Mouse (Mus musculus) limb, embryonic 11.5 days (tissue): ENCODE data around the gene Hnrnpll. TPM values are rescaled to one million over a fixed set of nuclear protein-coding genes. Genes with fewer than 3 reads are reported as not detected.

Experiments
- ATAC-seq: fragments of 200-750 bp; cut with Nextera tagmentation; 2 replicates; pipeline ENCODE4 v1.8.0; 2017; ENCODE audit warnings: low read depth; ENCODE audit not compliant: insufficient number of reproducible peaks, low FRiP score, low TSS enrichment
- DNase-seq: peaks from one replicate; pipeline ENCODE4 v3.0.0-alpha.2; 2015; ENCODE audit warnings: low spot score
- H3K27ac ChIP-seq: fragments of 300-500 bp; sonication (generic); replicated peaks from 2 replicates; pipeline ENCODE4 v1.5.1; 2014; ENCODE audit warnings: low read depth, mild to moderate bottlenecking, low read length
- H3K27me3 ChIP-seq: fragments of 300-500 bp; sonication (generic); 2 replicates; pipeline ENCODE4 v1.6.1; 2014; ENCODE audit warnings: mild to moderate bottlenecking, low read length, mixed read lengths; ENCODE audit not compliant: control insufficient read depth, insufficient read depth
- H3K36me3 ChIP-seq: fragments of 300-500 bp; sonication (generic); 2 replicates; pipeline ENCODE4 v1.6.1; 2014; ENCODE audit warnings: mild to moderate bottlenecking, low read length, moderate library complexity, mixed read lengths; ENCODE audit not compliant: control insufficient read depth, insufficient read depth
- H3K4me1 ChIP-seq: fragments of 300-500 bp; sonication (generic); 2 replicates; pipeline ENCODE4 v1.6.1; 2014; ENCODE audit warnings: low read length, mixed read lengths; ENCODE audit not compliant: control insufficient read depth, insufficient read depth
- H3K4me2 ChIP-seq: fragments of 300-500 bp; sonication (generic); 2 replicates; pipeline ENCODE4 v1.6.1; 2014; ENCODE audit warnings: low read depth, mild to moderate bottlenecking, moderate library complexity; ENCODE audit not compliant: severe bottlenecking
- H3K4me3 ChIP-seq: fragments of 300-500 bp; sonication (generic); 2 replicates; pipeline ENCODE4 v1.5.1; 2014; ENCODE audit warnings: low read depth, low read length
- H3K9ac ChIP-seq: fragments of 300-500 bp; sonication (generic); 2 replicates; pipeline ENCODE4 v1.6.1; 2014; ENCODE audit warnings: mild to moderate bottlenecking, low read length
- H3K9me3 ChIP-seq: fragments of 300-500 bp; sonication (generic); 2 replicates; pipeline ENCODE4 v1.6.1; 2016; ENCODE audit warnings: low read length; ENCODE audit not compliant: control insufficient read depth
- WGBS: fragments of 180-500 bp; shearing (Covaris S2); extraction: QIAGEN DNeasy Blood & Tissue Kit; methylation state at CpG from one replicate; pipeline ENCODE4 v1.1.7; 2014; 5-methylcytosine and 5-hydroxymethylcytosine counted together
- polyA plus RNA-seq: library from polyadenylated mRNA; unstranded; fragments of >200 nt; fragmentation: Nextera tagmentation; extraction: Ambion mirVana; gene quantifications from 2 replicates; pipeline ENCODE4 v1.2.1, GENCODE M21; 2014

The Hnrnpll gene
- polyA plus RNA-seq, 1 experiment from 2014 or later = 118 TPM

DNA sequence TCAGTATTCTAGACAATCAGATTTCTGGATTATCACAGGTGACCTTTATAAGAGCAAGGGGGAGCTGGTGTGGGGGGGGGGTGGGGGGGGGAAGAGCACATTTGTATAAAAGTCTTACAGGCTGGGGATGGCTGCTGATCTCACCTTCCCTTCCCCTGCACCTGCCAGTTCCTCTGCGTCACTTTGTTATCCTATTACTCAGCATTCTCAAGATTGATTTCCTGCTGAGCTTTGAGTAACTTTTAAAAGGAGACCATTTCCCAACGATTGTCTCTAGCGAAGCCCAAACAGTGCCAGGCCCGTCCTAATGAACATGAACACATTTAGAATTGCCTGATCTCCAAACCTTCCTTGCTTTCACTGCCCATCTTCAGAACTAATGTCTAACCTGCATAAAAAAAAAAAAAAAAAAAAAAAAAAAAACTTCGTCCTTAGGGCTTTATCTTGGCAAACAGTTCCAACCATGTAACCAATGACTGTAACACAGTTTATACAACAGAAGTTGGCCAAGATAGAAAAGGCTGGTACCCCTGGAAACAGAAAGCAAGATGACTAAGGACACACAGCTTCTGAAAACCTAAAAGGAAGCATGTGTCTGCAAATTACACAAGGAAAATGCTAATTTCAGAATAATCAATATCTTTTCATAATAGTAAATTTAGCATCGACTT is 29.9 kb upstream of the Hnrnpll start:
- ATAC-seq = no peak
- no peaks in the 10 kb centered on the region for H3K36me3 ChIP-seq
- H3K9me3 ChIP-seq = no peaks in the 10 kb centered on the region
- H3K27me3 ChIP-seq = no peaks in the 10 kb centered on the region
- no peak for DNase-seq
- H3K4me1 ChIP-seq = peaks cover 5% of the 10 kb centered on the region
- no peak overlapping the region for H3K9ac ChIP-seq
- no peak overlapping the region for H3K4me2 ChIP-seq
- H3K4me3 ChIP-seq = no peak overlapping the region
- H3K27ac ChIP-seq = no peak overlapping the region
- WGBS = 66% methylated on average over 6 of the region's 6 CpGs

DNA sequence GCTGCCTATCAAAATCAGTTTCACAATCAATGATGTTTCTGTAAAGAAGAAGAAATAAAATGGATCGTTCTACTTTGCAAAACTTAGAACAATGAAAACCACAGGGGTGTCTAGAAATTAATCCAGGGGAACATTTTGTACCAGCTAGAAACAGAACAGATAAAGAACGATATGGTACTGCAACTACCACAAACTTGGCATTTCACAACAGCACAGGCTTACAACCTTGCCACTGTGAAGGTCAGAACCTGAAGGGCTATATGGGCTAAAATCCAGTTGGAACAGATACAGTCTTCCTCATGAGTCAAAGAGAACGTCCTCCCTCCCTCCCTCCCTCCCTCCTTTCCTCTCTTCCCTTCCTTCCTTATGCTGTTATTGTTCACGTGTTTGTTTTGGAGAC is 28.4 kb upstream of the Hnrnpll start:
- DNase-seq (no peak), ATAC-seq (no peak)
- no peaks in the 10 kb centered on the region for H3K4me1 ChIP-seq
- no peak overlapping the region for H3K4me3 ChIP-seq
- 86% methylated on average over 4 of the region's 4 CpGs for WGBS
- H3K36me3 ChIP-seq = no peaks in the 10 kb centered on the region
- no peaks in the 10 kb centered on the region; the same call in 1 of the 2 replicates for H3K9me3 ChIP-seq
- H3K27me3 ChIP-seq = no peaks in the 10 kb centered on the region
- no peak overlapping the region for H3K27ac ChIP-seq
- H3K9ac ChIP-seq = no peak overlapping the region
- H3K4me2 ChIP-seq = no peak overlapping the region

DNA sequence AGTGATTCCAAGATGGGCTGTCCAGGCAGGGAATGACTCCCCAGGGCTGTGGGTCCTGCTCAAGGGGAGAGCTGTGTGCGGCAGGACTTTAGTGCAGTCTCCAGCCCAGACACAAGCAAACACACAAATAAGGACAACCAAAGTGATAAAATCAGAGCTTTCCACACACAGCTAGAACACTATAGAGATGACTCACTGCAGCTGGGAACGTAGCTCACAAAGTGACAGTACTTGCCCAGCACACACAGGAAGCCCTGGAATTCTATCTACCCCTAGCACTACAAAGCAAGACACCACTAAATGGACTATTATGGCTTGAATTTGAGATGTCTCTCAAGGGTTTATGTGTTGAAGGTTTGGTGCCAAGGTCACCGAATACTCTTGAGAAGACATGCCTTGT is 26.0 kb upstream of the Hnrnpll start:
- no peak overlapping the region for H3K4me3 ChIP-seq
- no peak overlapping the region for H3K4me2 ChIP-seq
- H3K9ac ChIP-seq = no peak overlapping the region
- WGBS = 90% methylated on average over 3 of the region's 3 CpGs
- H3K27ac ChIP-seq = no peak overlapping the region
- ATAC-seq (no peak), DNase-seq (no peak)
- no peaks in the 10 kb centered on the region; the same call in 1 of the 2 replicates for H3K9me3 ChIP-seq
- H3K27me3 ChIP-seq = no peaks in the 10 kb centered on the region
- H3K36me3 ChIP-seq = no peaks in the 10 kb centered on the region
- no peaks in the 10 kb centered on the region for H3K4me1 ChIP-seq

DNA sequence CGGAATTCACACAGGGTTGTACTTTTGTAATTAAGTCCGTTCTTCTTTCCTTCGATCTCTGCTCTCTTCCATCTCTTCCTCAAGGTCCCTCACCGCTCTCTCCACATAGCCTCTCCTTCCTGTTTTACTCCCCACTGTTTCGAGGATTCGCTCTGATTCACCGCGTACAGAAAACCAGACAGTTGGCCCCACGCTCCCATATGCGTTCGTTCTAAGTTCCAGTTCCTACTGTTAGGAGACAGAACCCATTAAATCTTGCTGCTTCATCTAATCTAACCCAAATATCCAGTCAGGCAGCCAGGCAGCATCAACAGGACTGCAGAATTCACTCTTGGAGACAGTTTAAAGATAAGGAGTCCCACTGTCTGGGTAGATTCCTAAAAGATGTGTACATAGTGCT is 24.5 kb upstream of the Hnrnpll start:
- no peaks in the 10 kb centered on the region for H3K4me1 ChIP-seq
- H3K27ac ChIP-seq = no peak overlapping the region
- WGBS = 94% methylated on average over 11 of the region's 11 CpGs
- DNase-seq (no peak), ATAC-seq (no peak)
- H3K27me3 ChIP-seq = no peaks in the 10 kb centered on the region
- H3K36me3 ChIP-seq = no peaks in the 10 kb centered on the region
- H3K4me3 ChIP-seq = no peak overlapping the region
- no peak overlapping the region for H3K4me2 ChIP-seq
- no peaks in the 10 kb centered on the region; the same call in 1 of the 2 replicates for H3K9me3 ChIP-seq
- no peak overlapping the region for H3K9ac ChIP-seq

DNA sequence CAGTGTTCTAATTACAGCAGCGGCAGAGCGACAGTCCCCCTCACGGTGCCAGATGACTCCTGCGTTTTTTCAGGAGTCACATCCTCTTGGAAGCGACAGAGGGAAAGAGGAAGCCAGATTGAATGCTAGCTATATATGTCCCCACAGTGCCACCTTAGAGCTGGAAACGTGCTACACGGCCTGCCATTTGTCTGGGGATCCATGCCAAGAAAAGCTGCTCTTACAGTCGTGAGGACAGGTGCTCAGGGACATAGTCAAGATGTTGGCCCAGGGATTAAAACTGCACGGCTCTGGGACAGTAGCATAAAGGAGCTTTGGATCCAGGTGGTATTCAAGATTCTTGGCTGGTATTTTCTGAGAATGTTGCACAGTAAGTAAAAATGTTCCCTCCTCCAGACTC is 22.3 kb upstream of the Hnrnpll start:
- Histone ChIP-seq H3K4me1 (no peaks in the 10 kb centered on the region), H3K4me3 (no peak overlapping the region), H3K27ac (no peak overlapping the region), H3K9ac (no peak overlapping the region), H3K27me3 (no peaks in the 10 kb centered on the region), H3K9me3 (no peaks in the 10 kb centered on the region; the same call in 1 of the 2 replicates), H3K36me3 (no peaks in the 10 kb centered on the region), H3K4me2 (no peak overlapping the region)
- WGBS = 75% methylated on average over 9 of the region's 9 CpGs
- no peak for ATAC-seq
- DNase-seq = no peak

DNA sequence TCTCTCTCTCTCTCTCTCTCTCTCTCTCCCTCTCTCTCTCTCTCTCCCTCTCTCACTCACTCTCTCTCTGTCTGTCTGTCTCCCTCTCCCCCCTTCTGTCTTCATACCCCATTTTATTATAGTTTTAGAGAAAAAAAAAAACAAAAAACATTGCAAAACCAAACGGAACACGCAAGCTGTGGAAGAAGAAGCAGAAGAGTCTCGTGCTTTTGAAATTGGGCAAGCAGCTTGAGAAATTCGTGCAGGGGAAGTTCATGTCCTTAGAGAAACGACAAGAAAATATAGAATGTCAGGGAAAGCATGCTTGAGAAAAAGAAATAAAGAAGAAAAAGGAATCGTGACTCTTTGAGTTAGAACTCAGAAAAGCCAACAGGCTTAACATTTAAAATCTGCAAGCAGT is 21.1 kb upstream of the Hnrnpll start:
- Histone ChIP-seq H3K27ac (no peak overlapping the region), H3K36me3 (no peaks in the 10 kb centered on the region), H3K9me3 (no peaks in the 10 kb centered on the region; the same call in 1 of the 2 replicates), H3K4me2 (no peak overlapping the region), H3K4me3 (no peak overlapping the region), H3K9ac (no peak overlapping the region), H3K4me1 (no peaks in the 10 kb centered on the region), H3K27me3 (no peaks in the 10 kb centered on the region)
- no peak for DNase-seq
- 85% methylated on average over 6 of the region's 6 CpGs for WGBS
- no peak for ATAC-seq

DNA sequence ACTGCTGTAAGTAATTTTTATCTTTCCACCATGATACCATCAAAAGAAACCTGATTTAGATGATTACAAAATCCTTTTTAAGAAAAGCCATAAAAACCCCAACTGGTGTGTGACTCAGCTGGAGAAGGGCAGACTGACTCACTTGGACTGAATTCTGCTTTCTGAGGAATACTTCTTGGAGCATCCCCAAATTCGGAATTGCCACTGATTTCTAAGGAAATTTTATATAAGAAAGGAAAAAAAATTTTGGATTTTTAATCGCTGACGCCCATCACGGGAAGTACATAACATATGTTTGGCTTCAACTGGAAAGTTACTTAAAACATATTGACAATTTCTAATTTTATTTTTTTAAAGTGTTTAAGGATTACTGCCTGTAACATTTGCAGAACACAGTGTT is 16.6 kb upstream of the Hnrnpll start:
- WGBS = 89% methylated on average over 4 of the region's 4 CpGs
- H3K4me1 ChIP-seq = no peaks in the 10 kb centered on the region
- no peak overlapping the region for H3K4me3 ChIP-seq
- H3K9ac ChIP-seq = no peak overlapping the region
- H3K36me3 ChIP-seq = no peaks in the 10 kb centered on the region
- no peak overlapping the region for H3K27ac ChIP-seq
- no peak overlapping the region for H3K4me2 ChIP-seq
- no peaks in the 10 kb centered on the region for H3K9me3 ChIP-seq
- no peak for ATAC-seq
- DNase-seq = no peak
- no peaks in the 10 kb centered on the region for H3K27me3 ChIP-seq

DNA sequence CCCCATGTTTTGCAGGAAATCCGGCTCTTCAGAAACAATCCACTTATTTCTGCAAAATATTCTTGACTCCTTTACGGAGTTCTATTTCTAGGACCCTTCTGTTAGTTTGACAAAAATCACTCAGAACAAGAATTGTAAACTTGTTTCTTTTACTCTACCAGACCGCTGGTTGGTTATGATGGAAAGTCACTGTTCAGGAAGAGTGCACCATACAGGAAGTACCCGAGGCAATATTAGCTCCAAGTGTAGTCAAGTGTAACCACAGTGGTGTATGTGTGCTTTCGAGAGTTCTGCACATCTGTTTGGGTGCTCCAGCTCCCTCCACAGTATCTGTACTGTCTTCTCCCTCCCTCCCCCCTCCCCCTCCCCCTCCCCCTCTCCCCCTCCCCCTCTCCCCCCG is 5.1 kb upstream of the Hnrnpll start:
- Histone ChIP-seq H3K36me3 (no peaks in the 10 kb centered on the region), H3K4me3 (no peak overlapping the region), H3K4me1 (0 out of 2 replicates have a peak, but pooled peaks cover 2% of the 10 kb centered on the region), H3K27ac (no peak overlapping the region), H3K27me3 (no peaks in the 10 kb centered on the region), H3K9me3 (no peaks in the 10 kb centered on the region), H3K4me2 (no peak overlapping the region), H3K9ac (no peak overlapping the region)
- ATAC-seq (no peak), DNase-seq (no peak)
- 87% methylated on average over 5 of the region's 6 CpGs for WGBS
